Mouse (Mus musculus): ENCODE results near the gene Grin3b. TPM values are rescaled to one million over a fixed set of nuclear protein-coding genes. Genes with fewer than 3 reads are reported as not detected.

Gene Grin3b
- polyA plus RNA-seq, 1 experiment from 2014 or later: 0.32 TPM

DNA sequence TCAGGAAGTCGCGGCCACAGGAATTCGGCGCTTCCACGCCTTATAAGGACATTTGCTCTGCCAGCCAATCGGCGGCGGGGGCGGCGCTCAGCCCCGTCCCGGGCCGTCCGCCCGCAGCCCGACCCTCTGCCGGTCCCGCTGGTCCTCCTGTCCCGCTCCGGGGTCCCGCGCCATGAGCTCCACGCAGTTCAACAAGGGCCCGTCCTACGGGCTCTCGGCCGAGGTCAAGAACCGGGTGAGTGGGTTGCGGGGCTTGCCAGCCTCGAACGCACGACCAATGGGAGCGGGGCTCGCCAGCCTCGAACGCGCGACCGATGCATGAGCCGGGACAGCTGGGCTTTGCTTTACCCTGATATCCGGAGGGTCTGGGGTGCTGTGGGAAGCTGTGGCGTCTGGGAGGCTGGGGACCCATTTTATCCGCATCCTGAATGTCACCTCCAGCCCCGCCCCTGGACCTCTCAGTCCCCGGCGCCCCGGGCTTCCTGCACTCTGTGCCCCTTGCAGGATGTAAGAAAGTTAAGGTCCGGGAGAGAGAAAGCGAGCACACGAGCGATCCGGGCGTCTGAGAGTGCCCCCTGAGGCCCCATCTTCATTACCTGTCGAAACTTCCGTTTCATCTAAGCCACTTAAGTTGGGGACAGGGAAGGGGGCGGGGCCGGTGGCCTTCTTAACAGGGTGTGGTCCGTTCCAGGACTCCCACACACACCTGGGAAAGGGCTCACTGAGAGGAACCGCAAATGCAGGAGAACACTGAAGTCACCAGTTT is 18.2 kb downstream of the Grin3b start, which contains the start of gene Cnn2:
Gene Cnn2 (plus strand): TSS at position 79 of the 766 bp plus-strand sequence.
- Histone ChIP-seq H3K36me3 (ENCODE audit: insufficient read depth, low read length) (peaks cover 27% of the 10 kb centered on the region), H3K27me3 (replicated peaks; ENCODE audit: insufficient read depth, low read length) (no peaks in the 10 kb centered on the region), H3K4me1 (ENCODE audit: insufficient read depth, low read depth, low read length) (peaks cover 21% of the 10 kb centered on the region; the same call in 1 of the 2 replicates), H3K9me3 (ENCODE audit: low read length) (no peaks in the 10 kb centered on the region), H3K4me2 (replicated peaks; ENCODE audit: low read depth, low read length) (peak within 1 kb of the TSS; percentile 82), H3K9ac (replicated peaks; ENCODE audit: low read depth) (peak within 1 kb of the TSS; percentile 95), H3K27ac (ENCODE audit: low read length) (peak within 1 kb of the TSS; percentile 99), H3K4me3 (ENCODE audit: low read depth, low read length) (peak within 1 kb of the TSS; percentile 82)
- TF ChIP-seq CTCF (IDR thresholded peaks at IDR 0.05) (no peak), EP300 (IDR thresholded peaks at IDR 0.05) (peak; percentile 76; the same call in 1 of the 2 replicates)
- under 1% methylated on average over 51 of the region's 59 CpGs for WGBS
- ATAC-seq (peak; percentile 13), DNase-seq (ENCODE audit: low spot score) (peak; percentile 87)

DNA sequence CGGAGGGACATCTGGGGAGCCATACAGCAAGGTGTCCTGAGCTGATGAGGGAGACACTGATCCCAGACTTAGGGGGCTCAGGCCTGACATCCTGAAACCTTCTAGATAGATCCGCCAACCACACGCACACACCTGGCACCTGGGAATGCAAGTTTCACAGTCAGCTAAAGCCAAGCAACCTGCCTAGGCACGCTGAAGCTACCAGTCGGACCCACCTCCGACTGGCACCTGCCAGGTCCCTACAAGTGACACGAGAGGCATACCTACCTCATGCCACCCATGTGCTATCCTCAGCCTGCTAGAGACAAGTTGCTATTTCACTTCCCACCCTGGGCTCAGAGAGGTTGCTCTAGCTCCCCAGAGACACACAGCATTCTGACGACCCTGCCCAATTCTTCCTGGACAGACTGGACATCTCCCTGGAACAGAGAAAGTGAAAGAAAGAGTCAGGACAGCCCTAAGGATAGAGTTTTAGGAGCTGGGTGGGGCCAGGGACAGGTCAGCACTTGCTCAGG is 18.8 kb downstream of the Grin3b start:
- TF ChIP-seq CTCF (IDR thresholded peaks at IDR 0.05) (no peak), EP300 (IDR thresholded peaks at IDR 0.05) (no peak)
- H3K4me2 ChIP-seq (replicated peaks; ENCODE audit: low read depth, low read length): peak overlapping the region; percentile 82
- H3K27me3 ChIP-seq (replicated peaks; ENCODE audit: insufficient read depth, low read length): no peaks in the 10 kb centered on the region
- DNase-seq (ENCODE audit: low spot score) (no peak), ATAC-seq (no peak)
- WGBS: 21% methylated on average over 7 of the region's 8 CpGs
- peaks cover 31% of the 10 kb centered on the region for H3K36me3 ChIP-seq (ENCODE audit: insufficient read depth, low read length)
- H3K9me3 ChIP-seq (ENCODE audit: low read length): no peaks in the 10 kb centered on the region
- H3K4me1 ChIP-seq (ENCODE audit: insufficient read depth, low read depth, low read length): peaks cover 21% of the 10 kb centered on the region; the same call in 1 of the 2 replicates
- peak overlapping the region; percentile 99 for H3K27ac ChIP-seq (ENCODE audit: low read length)
- H3K4me3 ChIP-seq (ENCODE audit: low read depth, low read length): peak overlapping the region; percentile 82
- peak overlapping the region; percentile 95 for H3K9ac ChIP-seq (replicated peaks; ENCODE audit: low read depth)

DNA sequence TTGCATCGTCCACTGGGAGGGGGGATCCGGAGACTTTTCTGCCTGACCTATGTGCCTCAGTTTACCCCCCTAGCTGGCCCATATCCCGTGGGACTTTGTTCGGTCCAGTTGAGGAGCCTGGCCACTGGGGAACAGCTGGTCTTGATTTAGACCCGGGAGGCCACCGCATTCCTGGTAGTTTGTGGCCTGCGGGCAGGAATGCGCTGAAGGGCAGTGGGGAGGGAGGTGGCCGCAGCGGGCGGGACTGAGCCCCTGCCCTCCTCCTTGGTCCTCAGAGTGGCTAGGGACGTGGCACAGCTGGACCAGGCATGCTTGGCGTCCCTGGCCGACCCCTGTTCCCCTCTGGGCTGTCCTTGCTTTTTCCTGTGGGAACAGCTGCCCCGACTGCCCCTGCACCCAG is 19.4 kb downstream of the Grin3b start:
- DNase-seq (ENCODE audit: low spot score) (peak; percentile 90), ATAC-seq (peak; percentile 52)

DNA sequence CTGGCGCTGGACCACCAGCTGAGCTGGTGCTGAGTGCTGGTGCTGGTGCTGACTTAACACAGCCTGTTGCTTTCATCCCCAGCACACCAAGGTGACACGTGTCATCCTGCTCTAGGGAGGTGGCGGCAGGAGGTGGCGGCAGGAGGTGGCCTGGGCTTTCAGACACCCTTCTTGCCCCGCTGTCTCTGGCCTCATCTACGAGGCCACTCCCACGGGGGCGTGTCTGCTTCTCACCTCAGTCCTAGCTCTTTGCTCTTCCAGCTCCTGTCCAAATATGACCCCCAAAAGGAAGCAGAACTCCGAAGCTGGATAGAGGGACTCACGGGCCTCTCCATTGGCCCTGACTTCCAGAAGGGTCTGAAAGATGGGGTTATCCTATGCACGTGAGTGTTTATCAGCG is 20.6 kb downstream of the Grin3b start:
- Histone ChIP-seq H3K4me3 (ENCODE audit: low read depth, low read length) (no peak overlapping the region), H3K27me3 (replicated peaks; ENCODE audit: insufficient read depth, low read length) (no peaks in the 10 kb centered on the region), H3K27ac (ENCODE audit: low read length) (no peak overlapping the region), H3K9ac (replicated peaks; ENCODE audit: low read depth) (no peak overlapping the region), H3K9me3 (ENCODE audit: low read length) (no peaks in the 10 kb centered on the region), H3K36me3 (ENCODE audit: insufficient read depth, low read length) (peaks cover 43% of the 10 kb centered on the region), H3K4me2 (replicated peaks; ENCODE audit: low read depth, low read length) (peak overlapping the region; percentile 82), H3K4me1 (ENCODE audit: insufficient read depth, low read depth, low read length) (peaks cover 16% of the 10 kb centered on the region; the same call in 1 of the 2 replicates)
- WGBS: 64% methylated on average over 12 of the region's 12 CpGs
- no peak for DNase-seq (ENCODE audit: low spot score)
- TF ChIP-seq EP300 (IDR thresholded peaks at IDR 0.05) (no peak), CTCF (IDR thresholded peaks at IDR 0.05) (no peak)
- ATAC-seq: no peak

More for the DNA sequence above, 19.4 kb downstream of the Grin3b start:
- Histone ChIP-seq H3K27ac (ENCODE audit: low read length) (peak overlapping the region; percentile 99), H3K9ac (replicated peaks; ENCODE audit: low read depth) (peak overlapping the region; percentile 95), H3K4me3 (ENCODE audit: low read depth, low read length) (peak overlapping the region; percentile 82), H3K27me3 (replicated peaks; ENCODE audit: insufficient read depth, low read length) (no peaks in the 10 kb centered on the region), H3K4me1 (ENCODE audit: insufficient read depth, low read depth, low read length) (peaks cover 21% of the 10 kb centered on the region; the same call in 1 of the 2 replicates), H3K9me3 (ENCODE audit: low read length) (no peaks in the 10 kb centered on the region), H3K4me2 (replicated peaks; ENCODE audit: low read depth, low read length) (peak overlapping the region; percentile 82), H3K36me3 (ENCODE audit: insufficient read depth, low read length) (peaks cover 37% of the 10 kb centered on the region)
- WGBS: 22% methylated on average over 13 of the region's 15 CpGs
- TF ChIP-seq EP300 (IDR thresholded peaks at IDR 0.05) (0 out of 2 replicates have a peak, but pooled peaks have one; percentile 9), CTCF (IDR thresholded peaks at IDR 0.05) (0 out of 2 replicates have a peak, but pooled peaks have one; percentile 8)

DNA sequence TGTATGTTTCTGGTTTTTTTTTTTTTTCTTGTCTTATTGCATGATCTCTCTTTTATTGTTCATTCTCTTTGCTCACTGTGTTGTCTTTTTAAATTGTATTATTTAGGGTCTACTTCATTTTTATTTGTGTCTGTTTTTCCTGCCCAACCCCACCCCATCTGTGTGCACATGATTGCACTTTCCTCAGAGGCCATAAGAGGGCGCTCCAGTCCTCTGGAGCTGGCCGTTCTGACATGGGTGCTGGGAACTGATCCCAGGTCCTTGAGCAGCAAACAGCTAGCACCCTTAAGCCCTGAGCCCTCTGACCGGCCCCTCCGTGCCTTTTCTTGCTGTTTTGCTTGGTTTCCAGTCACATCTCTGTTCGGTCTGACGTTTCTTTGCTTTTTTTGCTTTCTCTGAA is 21.0 kb downstream of the Grin3b start:
- H3K4me3 ChIP-seq (ENCODE audit: low read depth, low read length): no peak overlapping the region
- H3K9me3 ChIP-seq (ENCODE audit: low read length): no peaks in the 10 kb centered on the region
- peak overlapping the region; percentile 82; the same call in 1 of the 2 replicates for H3K4me2 ChIP-seq (replicated peaks; ENCODE audit: low read depth, low read length)
- peaks cover 12% of the 10 kb centered on the region; the same call in 1 of the 2 replicates for H3K4me1 ChIP-seq (ENCODE audit: insufficient read depth, low read depth, low read length)
- H3K27me3 ChIP-seq (replicated peaks; ENCODE audit: insufficient read depth, low read length): no peaks in the 10 kb centered on the region
- DNase-seq (ENCODE audit: low spot score) (no peak), ATAC-seq (no peak)
- H3K27ac ChIP-seq (ENCODE audit: low read length): no peak overlapping the region
- peak; percentile 60 for TF ChIP-seq CTCF (IDR thresholded peaks at IDR 0.05)
- TF ChIP-seq EP300 (IDR thresholded peaks at IDR 0.05): no peak
- H3K9ac ChIP-seq (replicated peaks; ENCODE audit: low read depth): no peak overlapping the region
- H3K36me3 ChIP-seq (ENCODE audit: insufficient read depth, low read length): peaks cover 43% of the 10 kb centered on the region
- 89% methylated on average over 6 of the region's 6 CpGs for WGBS

DNA sequence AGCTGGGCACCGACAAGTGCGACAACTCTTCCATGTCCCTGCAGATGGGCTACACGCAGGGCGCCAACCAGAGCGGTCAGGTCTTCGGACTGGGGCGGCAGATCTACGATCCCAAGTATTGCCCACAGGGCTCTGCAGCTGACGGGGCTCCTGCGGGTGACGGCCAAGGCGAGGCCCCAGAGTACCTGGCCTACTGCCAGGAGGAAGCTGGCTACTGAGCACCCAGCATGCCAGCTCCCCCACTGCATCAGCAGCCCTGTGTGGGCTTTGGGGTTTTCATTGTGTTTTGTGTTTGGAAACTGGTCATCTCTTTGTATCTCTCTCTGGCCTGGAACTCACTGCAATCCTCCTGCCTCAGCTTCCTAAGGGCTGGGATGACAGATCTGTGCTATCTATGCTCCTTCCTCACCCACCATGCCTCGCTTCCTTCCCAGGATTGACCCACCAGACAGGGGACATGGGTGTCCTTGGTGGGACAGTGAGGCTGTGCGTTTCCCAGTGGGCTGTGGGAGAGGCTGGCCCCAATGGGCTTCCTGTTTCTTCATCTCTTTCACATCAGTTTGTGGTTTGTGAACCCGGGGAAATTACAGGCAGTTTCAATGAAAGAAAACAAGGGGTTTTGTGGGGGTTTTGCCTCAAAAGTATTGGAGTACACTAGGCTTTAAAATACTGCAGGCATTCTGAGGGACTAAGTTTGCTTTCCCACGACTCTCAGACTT is 24.0 kb downstream of the Grin3b start:
- Histone ChIP-seq H3K27me3 (replicated peaks; ENCODE audit: insufficient read depth, low read length) (no peaks in the 10 kb centered on the region), H3K4me1 (ENCODE audit: insufficient read depth, low read depth, low read length) (peaks cover 12% of the 10 kb centered on the region; the same call in 1 of the 2 replicates), H3K4me2 (replicated peaks; ENCODE audit: low read depth, low read length) (no peak overlapping the region), H3K9me3 (ENCODE audit: low read length) (no peaks in the 10 kb centered on the region), H3K27ac (ENCODE audit: low read length) (no peak overlapping the region), H3K4me3 (ENCODE audit: low read depth, low read length) (no peak overlapping the region), H3K36me3 (ENCODE audit: insufficient read depth, low read length) (peaks cover 43% of the 10 kb centered on the region), H3K9ac (replicated peaks; ENCODE audit: low read depth) (no peak overlapping the region)
- ATAC-seq (no peak), DNase-seq (ENCODE audit: low spot score) (peak; percentile 57)
- TF ChIP-seq CTCF (IDR thresholded peaks at IDR 0.05): no peak
- TF ChIP-seq EP300 (IDR thresholded peaks at IDR 0.05): no peak
- 64% methylated on average over 15 of the region's 16 CpGs for WGBS

Data from lung, postnatal 0 days (tissue).